Mouse (Mus musculus) brain, embryonic 14.5 days (tissue): Measurements from ENCODE around the gene Msl3l2.

Experiments used
- CTCF ChIP-seq: fragments of 200-500 bp; IDR thresholded peaks from 2 replicates; pipeline ENCODE4 v1.5.1; 2012; ENCODE audit warnings: inconsistent platforms, mild to moderate bottlenecking, moderate library complexity, borderline replicate concordance; ENCODE audit not compliant: insufficient read depth, insufficient read length; ENCODE audit errors: extremely low read depth
- POLR2A ChIP-seq: fragments of 200-500 bp; IDR thresholded peaks from 2 replicates; pipeline ENCODE4 v1.6.1; 2012; ENCODE audit warnings: mild to moderate bottlenecking, inconsistent platforms, borderline replicate concordance; ENCODE audit not compliant: poor library complexity, insufficient read depth, insufficient read length, severe bottlenecking; ENCODE audit errors: extremely low read depth

DNA sequence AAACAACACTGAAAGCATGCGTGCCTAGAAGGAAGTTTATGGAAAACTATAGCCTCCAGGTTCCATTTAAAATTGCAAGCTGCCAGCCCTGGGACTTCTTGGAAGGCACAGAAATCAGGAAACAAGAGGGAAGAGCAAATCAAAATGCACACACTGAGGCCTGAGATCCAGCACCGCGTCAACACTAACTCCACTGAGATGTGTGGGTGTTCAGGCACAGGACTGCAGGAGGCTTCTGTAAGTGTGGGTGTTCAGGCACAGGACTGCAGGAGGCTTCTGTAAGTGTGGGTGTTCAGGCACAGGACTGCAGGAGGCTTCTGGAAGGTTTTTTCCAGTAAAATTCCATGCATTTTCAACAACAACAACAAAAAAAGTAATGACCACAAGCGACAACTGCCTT is 59.0 kb downstream of the Msl3l2 start:
- TF ChIP-seq CTCF (no peak), POLR2A (no peak)
